Mouse (Mus musculus): ENCODE results near the gene Gipc2.
A peak's percentile ranks its signal among the peaks of the same experiment; 100 is the strongest.

Gipc2 gene

DNA sequence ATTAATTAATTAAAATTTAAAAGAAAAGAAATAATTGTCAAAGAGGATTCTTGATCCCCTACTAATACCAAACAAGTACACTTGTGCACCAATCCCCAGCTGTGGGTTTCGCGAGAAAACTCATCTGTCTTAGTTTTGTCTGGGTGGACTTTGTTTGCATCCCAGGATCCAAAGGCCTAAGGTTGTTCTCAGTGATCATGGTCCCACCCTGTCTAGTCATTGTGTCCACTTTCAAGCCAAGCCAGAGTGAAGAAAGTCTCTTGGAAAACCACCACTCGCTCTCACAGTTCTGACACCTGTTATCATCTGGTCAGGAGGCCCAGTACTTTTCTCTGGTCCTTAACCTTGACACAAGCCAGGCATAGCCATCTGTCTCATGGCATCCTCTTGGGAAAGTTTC is 48.1 kb downstream of the Gipc2 start:
- no peak for ATAC-seq (ENCODE audit: low TSS enrichment)

DNA sequence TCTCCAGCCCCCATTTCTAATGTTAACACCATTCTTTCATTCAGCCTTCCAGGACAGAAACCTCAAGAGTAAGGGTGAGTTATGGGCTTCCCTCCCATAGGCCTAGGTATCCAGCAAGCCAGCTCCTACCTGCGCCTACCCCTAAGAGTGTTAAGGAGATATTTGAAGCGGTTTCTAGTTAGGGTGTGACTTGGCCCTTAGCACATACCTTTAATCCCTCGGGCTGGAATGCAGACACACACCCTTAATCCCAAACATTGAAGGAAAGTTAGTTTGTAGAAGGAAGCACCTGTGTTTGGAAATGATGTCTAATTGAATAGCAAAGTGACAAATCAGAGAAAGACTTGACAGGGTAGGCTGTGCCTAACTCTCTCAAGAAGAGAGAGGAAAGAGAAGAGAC is 49.9 kb downstream of the Gipc2 start:
- no peak for ATAC-seq (ENCODE audit: low TSS enrichment)

DNA sequence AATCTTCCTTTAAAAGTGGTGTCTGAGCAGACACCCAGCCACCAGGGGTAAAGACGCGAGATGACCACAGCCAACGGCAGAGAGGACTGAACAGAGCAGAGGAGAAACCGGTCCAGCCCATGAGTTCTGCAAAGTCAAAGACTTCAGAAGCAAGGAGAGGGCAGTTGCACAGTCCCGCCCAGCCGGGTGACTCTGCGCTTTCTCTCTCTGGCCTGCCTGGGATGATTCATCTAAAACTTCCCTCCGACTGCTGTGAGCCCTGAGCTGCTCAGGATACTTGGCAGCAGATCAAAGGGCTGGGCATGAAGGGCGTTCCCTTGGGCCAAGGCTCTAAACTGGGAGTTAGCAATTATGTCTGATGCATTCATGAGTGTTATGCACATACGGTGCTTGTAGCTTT is 51.2 kb downstream of the Gipc2 start:
- ATAC-seq (ENCODE audit: low TSS enrichment): no peak

DNA sequence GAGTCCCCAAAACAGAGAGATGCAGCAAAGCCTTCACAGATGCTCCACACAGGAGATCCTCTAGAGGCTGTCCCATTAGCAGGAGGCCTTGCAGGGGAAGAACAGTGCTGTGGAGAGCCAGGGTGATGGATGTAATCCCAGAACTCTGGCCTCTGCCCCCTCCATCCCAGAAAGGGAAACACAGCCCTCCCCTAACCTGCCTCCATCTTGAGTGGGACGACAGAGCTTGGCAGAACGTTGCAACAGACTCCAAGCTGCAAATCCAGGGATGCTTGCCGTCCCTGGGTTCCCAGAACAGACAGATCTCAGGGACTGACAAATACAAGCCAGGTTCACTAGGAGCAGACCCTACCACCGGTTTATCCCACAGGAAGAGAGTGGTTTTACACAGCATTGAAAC is 51.8 kb downstream of the Gipc2 start:
- ATAC-seq (ENCODE audit: low TSS enrichment): no peak

DNA sequence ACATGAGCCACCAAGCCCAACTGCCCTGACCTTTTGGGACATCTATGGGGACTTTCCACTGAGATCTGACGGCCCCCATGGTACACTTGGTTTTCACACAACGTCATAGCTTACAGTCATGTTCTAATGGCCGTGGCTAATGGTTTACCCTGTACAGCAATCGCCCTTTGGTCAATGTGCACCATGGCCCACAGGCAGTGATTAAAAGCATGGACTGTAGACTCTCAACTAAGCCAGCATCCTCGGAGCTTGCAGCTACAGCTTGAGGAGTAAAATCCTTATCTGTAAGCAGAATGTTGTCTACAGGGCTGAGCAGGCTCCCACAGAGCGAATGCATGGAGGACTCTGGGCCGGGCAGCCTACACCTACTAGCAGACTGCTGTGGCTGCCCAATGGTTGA is 52.5 kb downstream of the Gipc2 start:
- no peak for ATAC-seq (ENCODE audit: low TSS enrichment)

DNA sequence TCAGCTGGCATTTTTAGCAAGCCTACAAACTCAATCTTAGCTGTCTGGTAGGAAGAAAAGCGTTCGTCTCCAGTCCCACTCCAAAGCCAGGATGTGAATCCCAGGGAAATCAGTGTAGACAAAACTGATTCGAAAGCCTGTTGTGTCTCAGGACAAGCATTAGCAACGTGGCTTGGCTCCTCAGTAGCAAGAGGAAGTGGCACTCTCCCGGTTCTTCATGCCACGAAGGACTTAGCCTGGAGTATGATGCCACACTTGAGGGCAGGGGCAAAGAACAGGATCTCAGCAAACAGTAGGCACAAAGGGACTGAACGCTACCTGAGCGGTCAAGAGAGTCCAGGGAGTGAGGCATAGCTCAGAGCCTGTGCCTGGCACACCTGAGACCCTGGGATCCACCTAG is 53.4 kb downstream of the Gipc2 start:
- no peak for ATAC-seq (ENCODE audit: low TSS enrichment)

DNA sequence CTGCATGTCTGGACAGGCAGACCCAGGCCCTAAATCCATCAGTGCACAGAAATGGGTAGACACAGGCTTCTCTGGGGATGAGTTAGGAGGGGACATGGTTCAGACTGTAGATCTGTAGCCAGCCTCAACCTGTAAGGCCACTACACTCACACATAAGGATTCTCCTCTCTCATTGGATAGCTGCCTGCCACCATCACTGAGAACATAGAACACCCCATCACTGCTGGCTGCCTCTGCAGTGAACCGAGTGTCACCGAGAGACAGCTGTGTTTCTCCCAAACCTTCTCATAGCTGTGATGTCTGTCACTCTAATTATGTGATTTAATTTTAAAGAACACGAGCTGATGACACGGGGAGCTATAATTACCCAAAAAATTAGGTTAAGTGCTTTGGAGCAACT is 54.5 kb downstream of the Gipc2 start:
- ATAC-seq (ENCODE audit: low TSS enrichment): peak; percentile 63

DNA sequence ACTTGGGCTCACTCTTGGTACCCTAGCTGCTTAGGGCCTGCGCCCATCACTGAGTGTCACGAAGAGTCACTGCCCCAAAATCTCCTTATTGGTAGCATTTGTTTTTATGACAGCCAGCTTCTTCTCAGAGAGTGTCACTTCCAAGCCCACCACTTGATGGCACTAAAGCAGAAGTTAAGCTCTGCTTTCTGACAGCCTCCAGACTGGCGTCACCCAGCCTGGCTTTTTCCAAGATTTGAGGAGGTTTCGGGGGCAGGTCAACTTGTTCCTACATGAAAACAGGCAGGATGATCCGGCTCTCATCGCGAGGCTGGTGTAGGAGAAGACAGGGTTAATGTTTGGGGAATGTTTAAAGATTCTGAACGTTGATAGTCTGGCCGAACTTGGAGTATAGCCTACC is 54.9 kb downstream of the Gipc2 start:
- ATAC-seq (ENCODE audit: low TSS enrichment): peak; percentile 62

DNA sequence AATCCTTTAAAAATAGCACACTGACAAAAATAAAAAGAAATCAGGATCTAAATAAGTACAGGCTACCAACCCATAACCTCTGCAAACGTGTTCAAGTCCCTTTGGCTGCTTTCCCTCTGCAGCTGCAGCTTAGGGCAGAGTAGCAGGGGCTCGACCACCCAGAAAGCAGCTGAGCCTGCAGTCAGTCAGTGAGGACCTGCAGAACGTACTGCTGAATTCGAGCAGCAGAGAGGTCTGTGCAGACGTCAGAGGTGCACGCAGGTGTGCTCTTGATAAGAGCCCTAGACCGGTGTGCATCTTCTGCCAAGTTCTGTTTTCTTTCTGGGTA is 56.8 kb downstream of the Gipc2 start:
- ATAC-seq (ENCODE audit: low TSS enrichment): no peak

DNA sequence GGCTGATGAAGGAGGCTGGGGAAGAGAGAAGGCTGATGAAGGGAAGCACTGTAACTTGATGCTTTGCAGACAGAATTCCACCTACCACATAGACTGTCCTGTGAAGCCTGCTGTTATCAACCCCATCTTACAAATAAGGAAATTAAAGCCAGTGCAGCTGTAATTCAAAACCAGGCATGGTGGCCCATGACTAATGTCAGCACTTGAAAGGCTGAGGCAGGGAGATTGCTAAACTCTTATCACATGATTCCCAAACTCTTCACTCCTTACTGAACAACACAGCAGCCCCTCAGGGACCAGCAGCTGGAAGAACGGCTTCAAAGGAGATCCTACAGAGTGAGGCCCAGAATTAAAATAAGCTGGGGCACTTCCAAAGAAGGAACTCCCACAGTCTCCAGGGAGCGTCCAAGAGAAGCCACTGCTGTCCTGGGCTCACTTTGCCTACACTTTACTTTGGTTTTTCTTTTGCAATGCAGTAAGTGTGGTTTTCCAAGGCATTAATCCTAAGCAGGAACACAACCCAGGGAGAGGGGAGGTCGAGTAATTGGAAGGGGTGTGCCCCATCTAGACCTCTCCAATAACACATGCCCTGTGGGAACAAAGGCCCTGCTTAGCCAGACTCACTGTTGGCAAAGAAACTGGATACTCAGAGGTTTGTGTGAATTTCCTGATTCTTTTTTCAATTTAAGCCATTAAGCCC is 57.3 kb downstream of the Gipc2 start:
- no peak for ATAC-seq (ENCODE audit: low TSS enrichment)

DNA sequence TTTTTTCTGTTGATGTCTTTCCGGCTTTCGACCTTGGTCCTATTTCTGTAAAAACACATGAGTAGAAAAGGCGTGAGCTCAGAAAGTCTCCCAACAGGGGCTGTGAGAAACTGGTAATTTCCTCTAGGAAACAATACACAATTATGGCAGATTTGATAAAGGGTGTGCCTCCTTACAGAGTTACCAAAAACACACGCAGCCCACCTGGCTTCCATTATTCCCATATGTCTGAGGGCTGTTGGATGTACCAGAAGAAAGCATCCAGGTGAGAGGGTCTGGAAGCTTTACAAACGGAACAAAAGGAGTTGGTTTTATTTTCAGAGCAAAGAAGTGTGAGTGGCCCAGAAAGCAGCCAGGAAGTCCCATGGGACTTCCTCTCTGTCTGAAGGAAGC is 58.0 kb downstream of the Gipc2 start:
- ATAC-seq (ENCODE audit: low TSS enrichment): no peak

DNA sequence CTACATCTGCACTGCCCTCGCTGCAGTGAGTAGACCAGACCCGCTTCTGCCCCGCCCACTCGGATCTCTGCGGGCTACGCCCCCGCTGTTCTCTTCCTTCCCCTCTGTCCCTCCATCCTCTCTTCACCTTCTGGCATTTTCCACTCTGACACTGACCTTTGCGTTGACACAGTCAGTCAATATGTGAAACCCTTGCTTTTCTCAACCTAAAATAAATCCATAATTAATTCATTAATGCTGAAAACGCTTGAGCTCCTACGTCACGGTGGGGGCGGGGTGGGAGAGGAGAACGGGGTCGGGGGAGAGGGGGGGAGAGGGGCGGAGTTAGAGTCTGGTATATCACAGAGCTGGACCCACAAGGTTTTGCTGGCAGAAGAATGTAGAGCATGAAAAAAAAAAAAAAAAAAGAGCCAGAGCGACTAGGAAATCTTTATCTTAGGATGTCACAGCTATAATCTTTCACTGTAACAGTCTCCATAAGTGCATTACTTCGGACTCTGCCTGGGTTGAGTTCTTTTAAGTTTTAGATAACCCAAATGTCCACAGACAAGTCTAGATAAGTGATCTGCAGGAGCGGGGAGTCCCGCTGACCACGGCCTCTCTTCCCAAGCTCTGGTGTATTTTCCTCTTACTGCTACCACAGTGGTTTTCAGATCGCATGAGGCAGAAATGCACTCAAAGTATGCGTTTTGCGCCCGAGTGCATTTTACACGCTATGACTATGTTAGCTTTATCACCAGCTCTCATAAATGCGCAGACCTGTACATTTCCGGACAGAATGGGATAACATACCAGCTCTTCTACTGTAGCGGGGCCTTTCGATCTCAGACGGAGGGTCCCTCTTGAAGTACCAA is 58.7 kb downstream of the Gipc2 start:
- ATAC-seq (ENCODE audit: low TSS enrichment): no peak

DNA sequence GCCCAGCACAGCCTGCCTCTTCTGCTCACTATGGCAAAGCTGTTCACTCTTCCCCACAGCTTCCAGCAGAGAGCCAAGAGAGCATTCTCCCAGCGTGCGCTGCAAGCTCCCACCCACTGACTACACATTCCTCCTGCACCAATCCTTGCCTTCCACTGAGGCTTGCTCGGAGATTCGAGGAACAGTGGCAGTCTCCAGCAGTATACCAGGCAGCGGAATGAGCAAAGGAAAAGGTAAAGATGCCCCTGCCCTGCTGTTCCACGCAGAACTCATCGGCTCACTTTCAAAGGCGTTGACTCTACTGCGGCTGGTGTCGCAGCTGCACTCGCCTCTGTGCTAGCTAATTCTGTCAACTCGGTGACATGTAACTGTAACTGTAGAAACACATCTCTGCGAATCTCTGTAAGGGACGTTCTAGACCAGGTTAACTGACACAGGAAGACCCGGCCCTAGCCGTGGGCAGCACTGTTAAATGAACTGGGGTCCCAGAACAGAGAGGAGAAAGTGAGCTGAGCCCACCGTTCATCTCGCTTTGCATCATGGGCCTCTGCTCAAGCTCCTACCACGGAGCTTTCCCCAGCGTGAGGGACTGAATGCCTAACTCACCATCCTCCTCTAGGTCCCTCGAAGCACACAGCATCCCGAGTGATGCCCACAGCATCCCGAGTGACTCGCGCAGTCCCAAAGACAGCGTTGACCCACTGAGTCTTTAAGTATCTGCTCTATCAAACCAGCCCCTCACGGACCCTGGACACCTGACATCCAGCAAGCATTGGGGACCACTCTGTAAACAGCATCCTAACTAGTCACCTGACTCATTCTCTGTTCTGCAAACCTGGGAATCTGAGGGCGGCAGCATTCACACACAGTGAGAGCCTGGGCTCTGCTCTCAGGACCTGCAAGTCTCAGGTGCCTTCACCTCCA is 59.5 kb downstream of the Gipc2 start:
- peak; percentile 79 for ATAC-seq (ENCODE audit: low TSS enrichment)

DNA sequence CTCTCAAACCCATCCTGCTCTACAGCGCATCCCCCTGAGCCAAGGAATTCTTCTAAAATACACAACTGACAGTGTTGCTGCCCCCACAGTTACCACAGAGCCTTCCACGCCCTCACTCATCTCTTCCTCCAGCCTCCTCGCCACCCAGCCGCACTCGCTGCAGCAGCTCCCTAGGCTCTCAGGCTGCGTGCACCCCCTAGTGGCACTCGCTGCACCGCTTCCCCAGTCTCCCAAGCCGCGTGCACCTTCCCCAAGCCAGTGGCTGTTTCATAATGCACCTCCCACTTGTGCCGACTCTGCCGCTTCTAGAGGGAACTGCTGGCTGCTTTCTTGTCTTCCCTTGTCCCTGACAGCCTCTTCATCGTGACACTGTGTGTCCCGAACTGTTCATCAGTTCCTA is 60.7 kb downstream of the Gipc2 start:
- peak; percentile 81 for ATAC-seq (ENCODE audit: low TSS enrichment)

DNA sequence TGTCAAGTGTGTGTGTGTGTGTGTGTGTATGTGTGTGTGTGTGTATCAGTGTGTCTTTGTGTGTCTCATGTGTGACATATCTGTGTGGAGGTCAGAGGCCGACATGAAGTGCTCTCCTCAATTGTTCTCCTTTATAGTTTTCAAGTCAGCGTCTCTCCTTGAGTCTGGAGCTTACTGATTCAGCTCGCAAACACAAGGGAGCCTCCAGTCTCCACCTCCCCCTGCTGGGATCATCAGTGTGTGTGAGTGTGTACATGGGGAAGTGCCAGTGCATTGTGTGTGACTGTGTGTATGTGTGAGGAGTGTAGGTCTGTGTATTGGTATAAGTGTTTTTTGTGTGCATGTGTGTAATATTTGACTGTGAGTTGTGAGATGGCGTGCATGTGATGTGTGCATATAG is 62.6 kb downstream of the Gipc2 start:
- ATAC-seq (ENCODE audit: low TSS enrichment): no peak

DNA sequence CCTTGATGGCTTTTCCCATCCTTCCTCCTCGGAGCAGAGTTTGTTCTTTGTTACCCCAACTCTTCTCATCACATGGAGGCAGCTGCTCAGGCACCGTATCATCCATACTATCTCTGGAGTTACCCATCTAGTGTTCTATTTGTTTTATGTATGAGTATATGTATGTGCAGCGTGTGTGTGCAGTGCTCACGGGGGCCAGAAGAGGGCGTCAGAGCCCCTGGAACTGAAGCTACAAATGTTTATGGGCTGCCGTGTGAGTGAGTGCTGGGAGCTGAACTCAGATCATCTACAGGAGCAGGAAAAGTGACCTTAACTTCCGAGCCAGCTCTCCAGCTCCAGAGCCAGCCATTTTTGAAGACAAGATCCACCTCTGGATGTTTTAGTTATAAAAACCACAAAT is 64.6 kb downstream of the Gipc2 start:
- ATAC-seq (ENCODE audit: low TSS enrichment): no peak

DNA sequence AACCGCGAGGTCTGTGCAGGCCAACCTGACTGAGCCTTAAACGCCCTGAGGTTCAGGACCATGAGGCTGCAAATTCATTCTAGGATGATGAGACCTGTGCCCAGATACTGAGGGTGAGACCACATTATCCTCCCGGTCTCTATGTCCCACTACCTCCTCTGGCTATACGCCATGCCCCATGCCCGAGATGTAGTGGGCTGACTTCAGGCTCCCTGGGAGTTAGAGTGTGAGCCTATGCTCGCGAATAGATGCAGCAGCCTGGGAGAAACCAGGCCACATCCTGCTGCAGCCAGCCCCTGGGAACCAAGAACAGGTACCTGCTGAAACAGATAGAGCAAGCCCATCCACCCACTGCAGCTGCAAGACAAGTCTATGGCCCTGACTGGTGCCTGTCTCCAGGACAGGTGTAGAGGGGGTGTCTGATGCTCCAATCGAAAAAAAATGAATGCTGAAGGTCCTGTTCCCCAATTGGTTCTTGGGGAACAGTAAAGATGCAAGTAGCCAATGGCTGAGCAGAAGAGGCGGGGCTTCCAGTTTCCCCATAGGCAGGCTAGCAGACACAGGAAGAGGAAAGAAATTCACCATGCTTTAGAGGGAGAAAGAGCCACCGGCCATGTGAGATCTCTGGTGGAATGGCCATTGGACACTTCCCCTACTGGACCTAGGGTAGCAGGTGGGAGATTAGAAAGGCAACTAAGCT is 65.8 kb downstream of the Gipc2 start:
- peak; percentile 45 for ATAC-seq (ENCODE audit: low TSS enrichment)

DNA sequence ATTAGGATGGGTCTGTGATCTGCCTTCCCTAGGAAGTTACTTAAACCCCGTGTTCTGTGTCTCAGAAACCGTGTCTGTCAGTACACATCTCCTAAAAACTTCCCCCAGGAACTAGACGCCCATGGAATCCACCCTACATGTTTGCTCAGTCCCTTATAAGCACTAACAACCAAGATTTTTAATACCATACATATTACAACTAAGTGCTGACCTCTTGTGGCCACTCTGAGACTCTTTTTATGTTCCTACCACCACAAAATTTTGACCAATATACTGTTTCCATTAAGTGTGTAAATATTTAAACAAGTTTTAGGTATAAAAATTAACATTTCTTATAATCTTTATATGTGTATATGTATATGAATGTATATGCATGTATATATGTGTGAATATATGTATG is 71.0 kb downstream of the Gipc2 start:
- peak; percentile 70; the same call in 1 of the 2 replicates for ATAC-seq (ENCODE audit: low TSS enrichment)

DNA sequence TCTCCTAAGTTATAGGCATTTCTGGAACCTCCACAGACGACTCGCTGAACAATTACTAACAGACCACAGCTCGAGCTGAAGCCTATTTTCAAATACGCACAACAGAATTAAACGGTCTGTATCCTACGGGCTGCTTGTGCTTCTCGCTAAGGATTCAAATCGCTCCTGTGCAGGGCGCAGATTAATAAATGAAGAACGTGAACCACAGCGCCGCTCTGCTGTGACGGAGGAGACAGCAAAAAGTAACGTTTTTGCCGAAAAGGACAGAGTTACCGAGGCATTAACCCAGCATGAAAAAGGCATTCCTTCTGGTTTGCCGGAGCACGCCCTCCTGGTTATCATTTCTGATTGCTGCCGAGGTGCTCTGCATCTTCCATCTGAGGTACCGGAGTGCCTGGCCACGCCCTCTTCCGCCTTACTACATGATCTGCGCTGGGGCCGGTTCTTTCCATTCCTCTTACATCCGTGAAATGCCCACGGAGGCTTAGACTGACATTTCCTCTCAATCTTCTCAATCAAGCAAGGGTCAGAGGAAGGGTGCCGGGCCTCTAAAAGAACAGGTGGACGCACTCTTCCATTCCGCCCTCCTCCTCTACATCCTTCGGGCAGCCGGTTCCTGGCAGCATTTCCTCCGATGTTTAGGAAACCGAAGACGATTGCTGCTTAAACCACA is 73.5 kb downstream of the Gipc2 start:
- peak; percentile 73 for ATAC-seq (ENCODE audit: low TSS enrichment)

DNA sequence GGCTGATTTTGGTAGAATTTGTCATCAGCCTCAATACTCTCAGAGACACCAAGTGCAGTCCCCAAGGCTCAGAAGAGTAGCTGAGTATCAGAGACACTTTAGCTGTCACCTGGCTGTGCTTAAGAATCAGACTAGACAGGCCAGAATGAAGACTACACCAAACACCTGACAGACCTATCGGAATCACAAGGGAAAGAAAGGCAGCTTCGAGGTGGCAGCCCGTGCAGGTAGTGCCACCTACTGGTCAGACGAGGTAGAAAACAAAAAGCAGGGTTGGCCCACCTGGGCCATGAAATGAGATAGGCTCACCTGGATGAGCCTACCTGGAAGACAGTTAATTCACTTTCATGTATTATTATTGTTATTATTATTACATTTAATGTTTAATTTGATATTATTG is 76.9 kb downstream of the Gipc2 start:
- ATAC-seq (ENCODE audit: low TSS enrichment): peak; percentile 75

DNA sequence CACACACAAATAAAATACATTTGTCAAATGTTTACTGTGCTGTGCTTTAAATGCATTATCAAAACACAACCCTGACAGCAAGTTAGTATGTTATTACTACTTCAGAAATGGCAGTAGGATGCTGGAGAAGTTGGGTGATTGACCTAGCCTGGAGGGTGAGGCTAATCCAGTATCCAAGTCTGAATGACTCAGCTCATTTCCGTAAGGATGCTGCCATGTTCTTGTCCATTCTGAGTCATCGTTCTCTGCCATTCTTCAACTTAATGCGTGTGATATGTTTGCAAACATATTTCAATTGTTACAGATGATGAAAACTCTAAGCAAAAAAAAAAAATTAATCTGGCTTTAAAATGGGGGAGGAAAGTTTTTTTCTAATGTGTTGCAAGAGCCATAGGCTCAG is 84.6 kb downstream of the Gipc2 start:
- no peak for ATAC-seq (ENCODE audit: low TSS enrichment)

Data from frontal cortex, adult (tissue).